Mouse (Mus musculus) brain, embryonic 14.5 days (tissue): ENCODE results near the gene Hacl1.

Experiments used
- CTCF ChIP-seq: fragments of 200-500 bp; IDR thresholded peaks from 2 replicates; pipeline ENCODE4 v1.5.1; 2012; ENCODE audit warnings: inconsistent platforms, mild to moderate bottlenecking, moderate library complexity, borderline replicate concordance; ENCODE audit not compliant: insufficient read depth, insufficient read length; ENCODE audit errors: extremely low read depth
- POLR2A ChIP-seq: fragments of 200-500 bp; IDR thresholded peaks from 2 replicates; pipeline ENCODE4 v1.6.1; 2012; ENCODE audit warnings: mild to moderate bottlenecking, inconsistent platforms, borderline replicate concordance; ENCODE audit not compliant: poor library complexity, insufficient read depth, insufficient read length, severe bottlenecking; ENCODE audit errors: extremely low read depth

DNA sequence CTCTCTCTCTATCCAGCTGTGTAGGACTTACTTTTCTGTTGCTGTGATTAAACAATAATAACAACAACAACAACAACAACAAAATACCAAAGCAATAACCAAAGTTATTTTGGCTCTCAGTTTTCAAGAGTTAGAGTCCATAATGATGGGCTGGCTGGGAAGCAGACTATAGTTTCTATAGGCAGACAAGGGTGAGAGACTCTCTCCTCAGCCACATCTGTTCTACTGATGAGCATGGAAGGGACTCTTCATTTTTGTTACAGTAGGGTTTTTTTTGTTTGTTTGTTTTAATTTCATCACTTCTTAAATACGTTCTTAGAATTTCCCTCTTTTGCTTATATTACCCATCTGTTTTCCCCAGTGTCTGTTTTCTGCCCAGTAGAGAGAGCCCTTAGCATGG, 11.5 kb upstream of the Hacl1 start:
- TF ChIP-seq POLR2A (no peak), CTCF (no peak)
